Mouse (Mus musculus): ENCODE measurements around the gene Cd4.

DNA sequence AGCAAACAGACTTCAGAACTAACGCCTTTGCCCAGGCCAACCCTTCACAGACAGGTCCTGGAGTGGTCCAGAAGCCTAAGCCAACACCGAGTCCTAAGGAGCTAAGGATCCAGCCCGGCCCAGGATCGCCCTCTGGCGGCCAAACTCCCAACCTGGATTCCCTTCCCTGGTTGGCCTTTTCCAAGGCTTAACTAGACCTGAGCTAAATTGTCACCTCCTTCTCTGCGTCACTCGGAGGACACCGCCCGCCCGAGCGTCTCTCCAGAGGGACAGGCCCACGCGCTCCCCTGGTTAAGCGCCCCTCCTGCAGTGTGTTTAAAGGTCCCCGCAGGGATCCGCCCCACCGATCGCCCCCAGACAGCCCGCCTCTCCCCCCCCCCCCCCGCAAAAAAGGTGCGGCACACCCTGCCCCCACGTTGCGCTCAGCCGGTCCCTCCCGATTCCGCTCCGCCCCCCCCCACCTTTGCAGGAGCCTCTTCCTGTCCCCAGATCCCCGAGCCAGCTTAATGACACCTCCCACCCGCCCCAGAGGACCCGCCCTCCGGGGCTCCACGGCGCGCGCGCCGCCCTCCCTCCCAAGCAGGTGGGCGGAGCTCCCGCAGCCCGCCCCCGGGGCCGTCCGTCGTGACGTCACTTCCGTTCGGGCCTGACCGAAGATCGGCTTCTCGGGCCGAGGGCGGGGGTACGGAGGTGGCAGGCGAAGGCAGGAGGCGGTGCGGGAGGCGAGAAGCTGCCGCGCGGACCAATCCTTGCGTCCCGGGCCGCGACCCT lies 42.9 kb upstream of the Cd4 start, which contains the start of gene Mlf2:
- peak; percentile 85 for TF ChIP-seq POLR2A (IDR thresholded peaks at IDR 0.05; ENCODE audit: low read depth, low read length)
- no peak for TF ChIP-seq RCOR1 (conservative IDR thresholded peaks at IDR 0.05; ENCODE audit: low read depth, low read length)
- peak; percentile 36; the same call in 1 of the 2 replicates for TF ChIP-seq ZC3H11A (IDR thresholded peaks at IDR 0.05; ENCODE audit: low read depth, low read length)
- no peak for TF ChIP-seq EP300 (IDR thresholded peaks at IDR 0.05; ENCODE audit: low read length)
- TF ChIP-seq CTCF (conservative IDR thresholded peaks at IDR 0.05 in 1 of 2, IDR thresholded peaks at IDR 0.05 in 1 of 2; ENCODE audit: low read depth in 2 of 2, low read length in 2 of 2): peak; percentile 71 to 95
- no peak for TF ChIP-seq TBP (conservative IDR thresholded peaks at IDR 0.05; ENCODE audit: low read depth, low read length)
